Mouse (Mus musculus) heart, adult 2 months (tissue): Measurements from ENCODE around the gene Plscr3.

Experiments
- CTCF ChIP-seq: fragments of 200-600 bp; IDR thresholded peaks from 2 replicates; pipeline ENCODE4 v1.8.1; 2022; ENCODE audit warnings: antibody characterized with exemption, mild to moderate bottlenecking, moderate library complexity
- EP300 ChIP-seq: fragments of 200-500 bp; IDR thresholded peaks from 2 replicates; pipeline ENCODE4 v1.6.1; 2011; ENCODE audit warnings: low read depth, low read length, control low read depth; ENCODE audit not compliant: insufficient read depth
- POLR2A ChIP-seq: fragments of 200-500 bp; IDR thresholded peaks from 2 replicates; pipeline ENCODE4 v1.6.1; 2011; ENCODE audit warnings: mild to moderate bottlenecking, low read depth, low read length, control low read depth; ENCODE audit not compliant: insufficient read depth

DNA sequence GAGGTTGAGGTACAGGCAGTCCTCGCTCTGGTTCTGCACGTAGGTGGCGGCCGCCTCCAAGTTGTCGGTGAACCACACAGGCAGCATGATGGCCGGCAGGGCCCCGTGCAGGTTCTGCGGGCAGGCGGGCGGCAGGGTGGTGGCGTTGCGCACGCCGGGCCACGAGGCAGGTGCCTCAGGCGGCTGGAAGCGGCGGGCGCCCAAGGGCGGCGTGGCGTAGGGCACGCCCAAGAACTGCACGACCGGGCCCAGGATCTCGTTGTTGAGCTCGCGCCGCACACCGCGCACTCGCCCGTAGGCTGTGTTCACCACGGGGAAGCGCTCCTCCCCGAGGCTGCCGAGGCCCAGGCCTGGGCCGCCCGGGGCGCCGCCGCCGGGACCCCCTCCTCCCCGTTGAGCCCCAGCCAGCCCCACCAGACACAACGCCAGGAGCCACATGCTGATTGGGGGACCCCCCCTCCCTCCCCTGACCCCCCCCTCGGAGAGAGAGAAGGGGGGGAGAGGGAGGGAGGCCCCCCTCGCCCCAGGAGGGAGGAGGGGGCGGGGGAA, 12.1 kb upstream of the Plscr3 start:
- TF ChIP-seq CTCF (no peak), POLR2A (no peak), EP300 (no peak)
